Mouse (Mus musculus) stomach, postnatal 0 days (tissue): ENCODE results near the gene Tnik.

Experiments used
- CTCF ChIP-seq: IDR thresholded peaks from 2 replicates; pipeline ENCODE4 v1.5.1; 2016; ENCODE audit warnings: antibody characterized with exemption, low read depth, mild to moderate bottlenecking, moderate library complexity
- EP300 ChIP-seq: optimal IDR thresholded peaks from 2 replicates; pipeline ENCODE3; 2016; ENCODE audit warnings: antibody characterized with exemption

DNA sequence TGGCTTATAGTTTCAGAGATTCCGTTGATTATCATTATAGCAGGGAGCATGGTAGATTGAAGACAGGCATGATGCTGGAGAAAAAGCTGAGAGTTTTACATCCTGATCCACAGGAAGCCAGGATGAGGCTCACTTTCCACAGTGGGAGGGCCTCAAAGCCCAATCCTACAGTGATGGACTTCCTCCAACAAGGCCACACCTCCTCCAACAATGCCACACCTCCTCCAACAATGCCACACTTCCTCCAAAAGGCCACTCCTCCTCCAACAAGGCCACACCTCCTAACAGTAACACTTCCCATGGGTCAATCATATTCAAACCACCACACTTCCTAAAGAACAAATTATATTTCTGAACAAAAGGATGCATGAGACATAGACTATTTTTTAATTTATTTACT is 135.8 kb downstream of the Tnik start:
- TF ChIP-seq CTCF (no peak), EP300 (no peak)
